Mouse (Mus musculus): ENCODE measurements around the gene Higd1a. TPM values are rescaled to one million over a fixed set of nuclear protein-coding genes. Genes with fewer than 3 reads are reported as not detected.

Gene Higd1a
- polyA plus RNA-seq, 1 experiment from 2014 or later = 214 TPM

GRCm38 (mm10) chr9:121900282-121900855 is 42.2 kb upstream of the Higd1a start:
- no peaks in the 10 kb centered on the region for H3K4me1 ChIP-seq (replicated peaks; ENCODE audit: control insufficient read depth, insufficient read depth, low read length)
- H3K36me3 ChIP-seq (ENCODE audit: control insufficient read depth, insufficient read depth, low read length) = no peaks in the 10 kb centered on the region
- no peak overlapping the region for H3K27ac ChIP-seq (ENCODE audit: low read depth, low read length)
- no peak for DNase-seq (ENCODE audit: low spot score)
- ATAC-seq (replicated peaks; ENCODE audit: low FRiP score) = no peak
- no peak overlapping the region for H3K4me2 ChIP-seq
- no peaks in the 10 kb centered on the region for H3K27me3 ChIP-seq (replicated peaks; ENCODE audit: control insufficient read depth, insufficient read depth, low read length)
- H3K9me3 ChIP-seq (ENCODE audit: control insufficient read depth, low read length) = no peaks in the 10 kb centered on the region
- 72% methylated on average over 5 of the region's 5 CpGs for WGBS
- no peak overlapping the region for H3K4me3 ChIP-seq (ENCODE audit: low read depth, low read length)
- H3K9ac ChIP-seq (ENCODE audit: low read depth, low read length) = no peak overlapping the region

- no peaks in the 10 kb centered on the region for H3K4me1 ChIP-seq (replicated peaks; ENCODE audit: control insufficient read depth, insufficient read depth, low read length)
- ATAC-seq (replicated peaks; ENCODE audit: low FRiP score) (no peak), DNase-seq (ENCODE audit: low spot score) (no peak)
- no peak overlapping the region for H3K4me3 ChIP-seq (ENCODE audit: low read depth, low read length)
- no peaks in the 10 kb centered on the region for H3K36me3 ChIP-seq (ENCODE audit: control insufficient read depth, insufficient read depth, low read length)
- H3K9me3 ChIP-seq (ENCODE audit: control insufficient read depth, low read length) = no peaks in the 10 kb centered on the region
- H3K27ac ChIP-seq (ENCODE audit: low read depth, low read length) = no peak overlapping the region
- H3K9ac ChIP-seq (ENCODE audit: low read depth, low read length) = no peak overlapping the region
- H3K27me3 ChIP-seq (replicated peaks; ENCODE audit: control insufficient read depth, insufficient read depth, low read length) = no peaks in the 10 kb centered on the region
- WGBS = 41% methylated on average over 6 of the region's 6 CpGs
- no peak overlapping the region for H3K4me2 ChIP-seq
These were observed 41.1 kb upstream of the Higd1a start for GRCm38 (mm10) chr9:121899306-121899705.

GRCm38 (mm10) chr9:121898245-121898644 is 40.1 kb upstream of the Higd1a start, which contains the start of gene Ackr2:
Ackr2 (plus strand) TSS chr9:121898355.
- ATAC-seq (replicated peaks; ENCODE audit: low FRiP score) (no peak), DNase-seq (ENCODE audit: low spot score) (no peak)

GRCm38 (mm10) chr9:121896820-121897219 is 38.7 kb upstream of the Higd1a start:
- H3K27me3 ChIP-seq (replicated peaks; ENCODE audit: control insufficient read depth, insufficient read depth, low read length) = no peaks in the 10 kb centered on the region
- ATAC-seq (replicated peaks; ENCODE audit: low FRiP score) = no peak
- no peaks in the 10 kb centered on the region for H3K36me3 ChIP-seq (ENCODE audit: control insufficient read depth, insufficient read depth, low read length)
- WGBS = 75% methylated on average over 4 of the region's 4 CpGs
- no peak overlapping the region for H3K4me2 ChIP-seq
- no peak overlapping the region for H3K9ac ChIP-seq (ENCODE audit: low read depth, low read length)
- DNase-seq (ENCODE audit: low spot score) = no peak
- H3K4me1 ChIP-seq (replicated peaks; ENCODE audit: control insufficient read depth, insufficient read depth, low read length) = no peaks in the 10 kb centered on the region
- no peak overlapping the region for H3K27ac ChIP-seq (ENCODE audit: low read depth, low read length)
- no peak overlapping the region for H3K4me3 ChIP-seq (ENCODE audit: low read depth, low read length)
- H3K9me3 ChIP-seq (ENCODE audit: control insufficient read depth, low read length) = no peaks in the 10 kb centered on the region

More at GRCm38 (mm10) chr9:121898245-121898644, 40.1 kb upstream of the Higd1a start, which contains the start of gene Ackr2:
- no peaks in the 10 kb centered on the region for H3K9me3 ChIP-seq (ENCODE audit: control insufficient read depth, low read length)
- H3K4me2 ChIP-seq = no peak within 1 kb of the TSS
- H3K4me3 ChIP-seq (ENCODE audit: low read depth, low read length) = no peak within 1 kb of the TSS
- no peak within 1 kb of the TSS for H3K9ac ChIP-seq (ENCODE audit: low read depth, low read length)
- H3K27me3 ChIP-seq (replicated peaks; ENCODE audit: control insufficient read depth, insufficient read depth, low read length) = no peaks in the 10 kb centered on the region
- 74% methylated on average over 9 of the region's 9 CpGs for WGBS
- no peak within 1 kb of the TSS for H3K27ac ChIP-seq (ENCODE audit: low read depth, low read length)
- no peaks in the 10 kb centered on the region for H3K4me1 ChIP-seq (replicated peaks; ENCODE audit: control insufficient read depth, insufficient read depth, low read length)
- H3K36me3 ChIP-seq (ENCODE audit: control insufficient read depth, insufficient read depth, low read length) = no peaks in the 10 kb centered on the region

GRCm38 (mm10) chr9:121895392-121895993 is 37.3 kb upstream of the Higd1a start:
- H3K4me3 ChIP-seq (ENCODE audit: low read depth, low read length) = no peak overlapping the region
- no peak overlapping the region for H3K4me2 ChIP-seq
- no peak overlapping the region for H3K27ac ChIP-seq (ENCODE audit: low read depth, low read length)
- no peak for DNase-seq (ENCODE audit: low spot score)
- H3K9me3 ChIP-seq (ENCODE audit: control insufficient read depth, low read length) = no peaks in the 10 kb centered on the region
- H3K4me1 ChIP-seq (replicated peaks; ENCODE audit: control insufficient read depth, insufficient read depth, low read length) = peaks cover 3% of the 10 kb centered on the region
- H3K9ac ChIP-seq (ENCODE audit: low read depth, low read length) = no peak overlapping the region
- no peaks in the 10 kb centered on the region for H3K27me3 ChIP-seq (replicated peaks; ENCODE audit: control insufficient read depth, insufficient read depth, low read length)
- WGBS = 65% methylated on average over 7 of the region's 7 CpGs
- no peak for ATAC-seq (replicated peaks; ENCODE audit: low FRiP score)
- H3K36me3 ChIP-seq (ENCODE audit: control insufficient read depth, insufficient read depth, low read length) = no peaks in the 10 kb centered on the region

GRCm38 (mm10) chr9:121894447-121894846 is 36.3 kb upstream of the Higd1a start:
- Histone ChIP-seq H3K9me3 (ENCODE audit: control insufficient read depth, low read length) (no peaks in the 10 kb centered on the region), H3K27ac (ENCODE audit: low read depth, low read length) (no peak overlapping the region), H3K4me2 (no peak overlapping the region), H3K27me3 (replicated peaks; ENCODE audit: control insufficient read depth, insufficient read depth, low read length) (no peaks in the 10 kb centered on the region), H3K9ac (ENCODE audit: low read depth, low read length) (no peak overlapping the region), H3K36me3 (ENCODE audit: control insufficient read depth, insufficient read depth, low read length) (no peaks in the 10 kb centered on the region), H3K4me1 (replicated peaks; ENCODE audit: control insufficient read depth, insufficient read depth, low read length) (peaks cover 3% of the 10 kb centered on the region), H3K4me3 (ENCODE audit: low read depth, low read length) (no peak overlapping the region)
- ATAC-seq (replicated peaks; ENCODE audit: low FRiP score) (no peak), DNase-seq (ENCODE audit: low spot score) (no peak)
- WGBS = 76% methylated on average over 7 of the region's 7 CpGs

GRCm38 (mm10) chr9:121892057-121892687 is 34.0 kb upstream of the Higd1a start:
- ATAC-seq (replicated peaks; ENCODE audit: low FRiP score) = no peak
- no peaks in the 10 kb centered on the region for H3K36me3 ChIP-seq (ENCODE audit: control insufficient read depth, insufficient read depth, low read length)
- 79% methylated on average over 12 of the region's 12 CpGs for WGBS
- H3K27me3 ChIP-seq (replicated peaks; ENCODE audit: control insufficient read depth, insufficient read depth, low read length) = no peaks in the 10 kb centered on the region
- H3K9ac ChIP-seq (ENCODE audit: low read depth, low read length) = no peak overlapping the region
- H3K4me3 ChIP-seq (ENCODE audit: low read depth, low read length) = no peak overlapping the region
- DNase-seq (ENCODE audit: low spot score) = no peak
- H3K4me1 ChIP-seq (replicated peaks; ENCODE audit: control insufficient read depth, insufficient read depth, low read length) = peaks cover 3% of the 10 kb centered on the region
- no peaks in the 10 kb centered on the region for H3K9me3 ChIP-seq (ENCODE audit: control insufficient read depth, low read length)
- H3K4me2 ChIP-seq = no peak overlapping the region
- H3K27ac ChIP-seq (ENCODE audit: low read depth, low read length) = no peak overlapping the region

- Histone ChIP-seq H3K4me2 (no peak overlapping the region), H3K27me3 (replicated peaks; ENCODE audit: control insufficient read depth, insufficient read depth, low read length) (no peaks in the 10 kb centered on the region), H3K4me3 (ENCODE audit: low read depth, low read length) (no peak overlapping the region), H3K9ac (ENCODE audit: low read depth, low read length) (no peak overlapping the region), H3K4me1 (replicated peaks; ENCODE audit: control insufficient read depth, insufficient read depth, low read length) (peaks cover 3% of the 10 kb centered on the region), H3K27ac (ENCODE audit: low read depth, low read length) (no peak overlapping the region), H3K9me3 (ENCODE audit: control insufficient read depth, low read length) (no peaks in the 10 kb centered on the region), H3K36me3 (ENCODE audit: control insufficient read depth, insufficient read depth, low read length) (no peaks in the 10 kb centered on the region)
- ATAC-seq (replicated peaks; ENCODE audit: low FRiP score) (no peak), DNase-seq (ENCODE audit: low spot score) (no peak)
- WGBS = 85% methylated on average over 9 of the region's 9 CpGs
These were observed 33.1 kb upstream of the Higd1a start for GRCm38 (mm10) chr9:121891301-121891700.
